Mouse (Mus musculus) left cerebral cortex, adult 8-10 months (tissue): ENCODE data around the gene Wdfy1. TPM values are rescaled to one million over a fixed set of nuclear protein-coding genes. Genes with fewer than 3 reads are reported as not detected.

ENCODE experiments used
- DNase-seq, 2 experiments: peaks; one replicate each; pipeline ENCODE4 v3.0.0; 2022; ENCODE audit warnings: low spot score in 2 of 2
- total RNA-seq, 4 experiments: library from RNA; stranded (reverse); gene quantifications; 2 replicates each; pipeline ENCODE4 v1.2.4; 2022

The Wdfy1 gene
- total RNA-seq, 4 experiments from 2014 or later: 37.3 to 40.2 (median 38.7) TPM

- DNase-seq: no peak
Observed at GRCm38 (mm10) chr1:79659598-79659997, 116.3 kb downstream of the Wdfy1 start.

GRCm38 (mm10) chr1:79657411-79657810 is 118.5 kb downstream of the Wdfy1 start:
- DNase-seq: no peak

- no peak for DNase-seq
Observed at GRCm38 (mm10) chr1:79655819-79656555, 120.0 kb downstream of the Wdfy1 start.

GRCm38 (mm10) chr1:79654948-79655347 is 121.0 kb downstream of the Wdfy1 start:
- DNase-seq: no peak

Other genes starting within 250 kb of the Wdfy1 start
- 1 to 10 TPM; 2.2 to 5.1 (median 4.3) TPM for gene Ap1s3, start 104.2 kb downstream of the Wdfy1 start, total RNA-seq
- 10 to 100 TPM; 26.7 to 29.0 (median 28.5) TPM for gene Mrpl44, start 125 bp downstream of the Wdfy1 start, total RNA-seq
- 100 to 1,000 TPM; 173 to 178 (median 176) TPM for gene Serpine2, start 85.0 kb upstream of the Wdfy1 start, total RNA-seq